Mouse (Mus musculus) hindbrain, embryonic 13.5 days (tissue): ENCODE results near the gene Cyp2d10. TPM values are rescaled to one million over a fixed set of nuclear protein-coding genes. Genes with fewer than 3 reads are reported as not detected.
"Not testable (repeated sequence)": the region's sequence is repeated elsewhere in the genome, so short reads cannot be mapped to it uniquely, and the experiment has no call there.

ENCODE experiments used
- ATAC-seq: fragments of 200-750 bp; cut with Nextera tagmentation; 2 replicates; pipeline ENCODE4 v1.8.0; 2017; ENCODE audit warnings: moderate TSS enrichment; ENCODE audit not compliant: low FRiP score
- H3K27ac ChIP-seq: fragments of 300-500 bp; sonication (generic); 2 replicates; pipeline ENCODE4 v1.5.1; 2015; ENCODE audit warnings: inconsistent platforms, mild to moderate bottlenecking, moderate library complexity
- H3K27me3 ChIP-seq: fragments of 300-500 bp; sonication (generic); 2 replicates; pipeline ENCODE4 v1.6.1; 2015; ENCODE audit warnings: mild to moderate bottlenecking, inconsistent platforms
- H3K36me3 ChIP-seq: fragments of 300-500 bp; sonication (generic); 2 replicates; pipeline ENCODE4 v1.6.1; 2015; ENCODE audit warnings: mild to moderate bottlenecking, inconsistent platforms
- H3K4me1 ChIP-seq: fragments of 300-500 bp; sonication (generic); replicated peaks from 2 replicates; pipeline ENCODE4 v1.6.1; 2015; ENCODE audit warnings: inconsistent platforms
- H3K4me2 ChIP-seq: fragments of 300-500 bp; sonication (generic); 2 replicates; pipeline ENCODE4 v1.6.1; 2015; ENCODE audit warnings: inconsistent platforms, mild to moderate bottlenecking, moderate library complexity
- H3K4me3 ChIP-seq: fragments of 300-500 bp; sonication (generic); 2 replicates; pipeline ENCODE4 v1.5.1; 2015; ENCODE audit warnings: mild to moderate bottlenecking, inconsistent platforms
- H3K9ac ChIP-seq: fragments of 300-500 bp; sonication (generic); 2 replicates; pipeline ENCODE4 v1.6.1; 2015; ENCODE audit warnings: mild to moderate bottlenecking, inconsistent platforms
- H3K9me3 ChIP-seq: fragments of 300-500 bp; sonication (generic); 2 replicates; pipeline ENCODE4 v1.6.1; 2016; ENCODE audit warnings: inconsistent platforms
- WGBS: fragments of 180-500 bp; shearing (Covaris S2); methylation state at CpG from one replicate; pipeline ENCODE4 v1.1.7; 2015; 5-methylcytosine and 5-hydroxymethylcytosine counted together
- polyA plus RNA-seq: library from polyadenylated mRNA; unstranded; fragments of >200 nt; fragmentation: Nextera tagmentation; extraction: Ambion mirVana; gene quantifications from 2 replicates; pipeline ENCODE4 v1.2.1, GENCODE M21; 2015

Gene Cyp2d10
- polyA plus RNA-seq, 1 experiment from 2014 or later: not detected

- peaks cover 9% of the 10 kb centered on the region for H3K4me1 ChIP-seq
- no peak overlapping the region for H3K4me2 ChIP-seq
- no peak for ATAC-seq
- no peaks in the 10 kb centered on the region for H3K27me3 ChIP-seq
- H3K4me3 ChIP-seq: no peak overlapping the region
- H3K9ac ChIP-seq: no peak overlapping the region
- WGBS: 92% methylated on average over 6 of the region's 6 CpGs
- no peaks in the 10 kb centered on the region for H3K36me3 ChIP-seq
- H3K9me3 ChIP-seq: no peaks in the 10 kb centered on the region
- no peak overlapping the region for H3K27ac ChIP-seq
Measured at GRCm38 (mm10) chr15:82372446-82372845, 34.5 kb downstream of the Cyp2d10 start.

- H3K27ac ChIP-seq: no peak overlapping the region
- H3K9ac ChIP-seq: no peak overlapping the region
- ATAC-seq: no peak
- WGBS: 91% methylated on average over 1 of the region's 1 CpGs
- no peaks in the 10 kb centered on the region for H3K36me3 ChIP-seq
- no peak overlapping the region for H3K4me2 ChIP-seq
- no peaks in the 10 kb centered on the region for H3K4me1 ChIP-seq
- no peak overlapping the region for H3K4me3 ChIP-seq
- H3K27me3 ChIP-seq: no peaks in the 10 kb centered on the region
- no peaks in the 10 kb centered on the region for H3K9me3 ChIP-seq
Measured at GRCm38 (mm10) chr15:82368851-82369250, 38.1 kb downstream of the Cyp2d10 start.

GRCm38 (mm10) chr15:82368146-82368545 lies 38.8 kb downstream of the Cyp2d10 start:
- no peak for ATAC-seq
- Histone ChIP-seq H3K27ac (no peak overlapping the region), H3K4me3 (no peak overlapping the region), H3K9ac (no peak overlapping the region), H3K27me3 (no peaks in the 10 kb centered on the region), H3K36me3 (no peaks in the 10 kb centered on the region), H3K4me2 (no peak overlapping the region), H3K9me3 (no peaks in the 10 kb centered on the region), H3K4me1 (no peaks in the 10 kb centered on the region)
- WGBS: 93% methylated on average over 4 of the region's 4 CpGs

- H3K27ac ChIP-seq: not testable (repeated sequence)
Measured at GRCm38 (mm10) chr15:82364561-82364960, 42.4 kb downstream of the Cyp2d10 start.

GRCm38 (mm10) chr15:82363801-82364200 lies 43.2 kb downstream of the Cyp2d10 start:
- WGBS: 71% methylated on average over 8 of the region's 12 CpGs
- H3K9me3 ChIP-seq, H3K4me1 ChIP-seq, H3K27me3 ChIP-seq, H3K27ac ChIP-seq, H3K4me2 ChIP-seq, H3K4me3 ChIP-seq, ATAC-seq, H3K36me3 ChIP-seq, H3K9ac ChIP-seq: not testable (repeated sequence)

More at GRCm38 (mm10) chr15:82364561-82364960, 42.4 kb downstream of the Cyp2d10 start:
- H3K4me2 ChIP-seq, ATAC-seq, H3K9me3 ChIP-seq, H3K4me3 ChIP-seq, H3K9ac ChIP-seq, H3K36me3 ChIP-seq, H3K4me1 ChIP-seq, H3K27me3 ChIP-seq: not testable (repeated sequence)
- 10% methylated on average over 7 of the region's 9 CpGs for WGBS

- Histone ChIP-seq H3K4me1 (peaks cover 5% of the 10 kb centered on the region; the same call in 1 of the 2 replicates), H3K4me2 (no peak overlapping the region), H3K9me3 (no peaks in the 10 kb centered on the region), H3K4me3 (no peak overlapping the region), H3K27me3 (0 out of 2 replicates have a peak, but pooled peaks cover 4% of the 10 kb centered on the region), H3K9ac (no peak overlapping the region), H3K36me3 (no peaks in the 10 kb centered on the region), H3K27ac (no peak overlapping the region)
- no peak for ATAC-seq
- WGBS: 90% methylated on average over 3 of the region's 4 CpGs
Measured at GRCm38 (mm10) chr15:82362234-82362633, 44.8 kb downstream of the Cyp2d10 start.

- no peak overlapping the region for H3K27ac ChIP-seq
- no peak overlapping the region for H3K4me2 ChIP-seq
- 0 out of 2 replicates have a peak, but pooled peaks cover 4% of the 10 kb centered on the region for H3K27me3 ChIP-seq
- no peak overlapping the region for H3K9ac ChIP-seq
- peaks cover 5% of the 10 kb centered on the region; the same call in 1 of the 2 replicates for H3K4me1 ChIP-seq
- H3K4me3 ChIP-seq: no peak overlapping the region
- ATAC-seq: no peak
- WGBS: 82% methylated on average over 11 of the region's 11 CpGs
- H3K9me3 ChIP-seq: no peaks in the 10 kb centered on the region
- no peaks in the 10 kb centered on the region for H3K36me3 ChIP-seq
Measured at GRCm38 (mm10) chr15:82361459-82362018, 45.5 kb downstream of the Cyp2d10 start.

GRCm38 (mm10) chr15:82358431-82359260 lies 48.3 kb downstream of the Cyp2d10 start:
- no peak overlapping the region for H3K4me3 ChIP-seq
- no peak overlapping the region for H3K4me2 ChIP-seq
- no peaks in the 10 kb centered on the region for H3K9me3 ChIP-seq
- H3K4me1 ChIP-seq: peaks cover 10% of the 10 kb centered on the region
- no peaks in the 10 kb centered on the region for H3K36me3 ChIP-seq
- 64% methylated on average over 22 of the region's 22 CpGs for WGBS
- H3K27ac ChIP-seq: peak overlapping the region; percentile 12; the same call in 1 of the 2 replicates
- 0 out of 2 replicates have a peak overlapping the region, but pooled peaks have one; percentile 19 for H3K9ac ChIP-seq
- no peak for ATAC-seq
- H3K27me3 ChIP-seq: 0 out of 2 replicates have a peak, but pooled peaks cover 4% of the 10 kb centered on the region

GRCm38 (mm10) chr15:82354126-82354945 lies 52.7 kb downstream of the Cyp2d10 start, which contains the start of gene Ndufa6:
Ndufa6 (minus strand) TSS chr15:82354322.
- Histone ChIP-seq H3K4me1 (peaks cover 32% of the 10 kb centered on the region), H3K4me3 (peak within 1 kb of the TSS; percentile 85), H3K27me3 (0 out of 2 replicates have a peak, but pooled peaks cover 4% of the 10 kb centered on the region), H3K36me3 (peaks cover 18% of the 10 kb centered on the region), H3K9ac (peak within 1 kb of the TSS; percentile 95), H3K4me2 (peak within 1 kb of the TSS; percentile 86), H3K27ac (peak within 1 kb of the TSS; percentile 90), H3K9me3 (no peaks in the 10 kb centered on the region)
- ATAC-seq: peak; percentile 99
- 2% methylated on average over 57 of the region's 57 CpGs for WGBS

- H3K4me1 ChIP-seq: peaks cover 28% of the 10 kb centered on the region
- H3K36me3 ChIP-seq: peaks cover 24% of the 10 kb centered on the region
- no peaks in the 10 kb centered on the region for H3K9me3 ChIP-seq
- H3K27me3 ChIP-seq: 0 out of 2 replicates have a peak, but pooled peaks cover 4% of the 10 kb centered on the region
- peak overlapping the region; percentile 90 for H3K27ac ChIP-seq
- peak overlapping the region; percentile 95 for H3K9ac ChIP-seq
- ATAC-seq: peak; percentile 65
- peak overlapping the region; percentile 86 for H3K4me2 ChIP-seq
- peak overlapping the region; percentile 85 for H3K4me3 ChIP-seq
- 0% methylated on average over 23 of the region's 23 CpGs for WGBS
Measured at GRCm38 (mm10) chr15:82353745-82354113, 53.3 kb downstream of the Cyp2d10 start.

- H3K27ac ChIP-seq: peak overlapping the region; percentile 90
- peak overlapping the region; percentile 86 for H3K4me2 ChIP-seq
- peaks cover 29% of the 10 kb centered on the region for H3K36me3 ChIP-seq
- no peak; the same call in 1 of the 2 replicates for ATAC-seq
- peak overlapping the region; percentile 95 for H3K9ac ChIP-seq
- no peaks in the 10 kb centered on the region for H3K9me3 ChIP-seq
- 31% methylated on average over 14 of the region's 14 CpGs for WGBS
- 0 out of 2 replicates have a peak, but pooled peaks cover 4% of the 10 kb centered on the region for H3K27me3 ChIP-seq
- peaks cover 31% of the 10 kb centered on the region for H3K4me1 ChIP-seq
- H3K4me3 ChIP-seq: peak overlapping the region; percentile 85
Measured at GRCm38 (mm10) chr15:82353078-82353744, 53.8 kb downstream of the Cyp2d10 start.
